Mouse (Mus musculus) midbrain, embryonic 10.5 days (tissue): ENCODE data around the gene Ccl2. TPM values are rescaled to one million over a fixed set of nuclear protein-coding genes. Genes with fewer than 3 reads are reported as not detected.
A peak's percentile ranks its signal among the peaks of the same experiment; 100 is the strongest.

Experiments used
- DNase-seq: peaks from one replicate; pipeline ENCODE4 v3.0.0-alpha.2; 2017; ENCODE audit warnings: low spot score
- H3K27ac ChIP-seq: fragments of 300-500 bp; sonication (generic); replicated peaks from 2 replicates; pipeline ENCODE4 v1.5.1; 2016; ENCODE audit warnings: mild to moderate bottlenecking
- H3K27me3 ChIP-seq: fragments of 300-500 bp; sonication (generic); 2 replicates; pipeline ENCODE4 v1.6.1; 2016; ENCODE audit warnings: low read depth, mild to moderate bottlenecking; ENCODE audit not compliant: poor library complexity, severe bottlenecking
- H3K36me3 ChIP-seq: fragments of 300-500 bp; sonication (generic); 2 replicates; pipeline ENCODE4 v1.6.1; 2016; ENCODE audit warnings: mild to moderate bottlenecking, moderate library complexity
- H3K4me1 ChIP-seq: fragments of 300-500 bp; sonication (generic); 2 replicates; pipeline ENCODE4 v1.6.1; 2016
- H3K4me3 ChIP-seq: fragments of 300-500 bp; sonication (generic); 2 replicates; pipeline ENCODE4 v1.5.1; 2016; ENCODE audit warnings: mild to moderate bottlenecking, moderate library complexity
- H3K9me3 ChIP-seq: fragments of 300-500 bp; sonication (generic); replicated peaks from 2 replicates; pipeline ENCODE4 v1.6.1; 2016; ENCODE audit warnings: mild to moderate bottlenecking
- WGBS: fragments of 180-500 bp; shearing (Covaris S2); methylation state at CpG from one replicate; pipeline ENCODE4 v1.1.7; 2016; 5-methylcytosine and 5-hydroxymethylcytosine counted together
- polyA plus RNA-seq: library from polyadenylated mRNA; unstranded; fragments of >200 nt; fragmentation: Nextera tagmentation; extraction: Ambion mirVana; gene quantifications from 2 replicates; pipeline ENCODE4 v1.2.1, GENCODE M21; 2016

Ccl2 gene
- 0.58 and 0.94 TPM in 2 replicates for polyA plus RNA-seq

DNA sequence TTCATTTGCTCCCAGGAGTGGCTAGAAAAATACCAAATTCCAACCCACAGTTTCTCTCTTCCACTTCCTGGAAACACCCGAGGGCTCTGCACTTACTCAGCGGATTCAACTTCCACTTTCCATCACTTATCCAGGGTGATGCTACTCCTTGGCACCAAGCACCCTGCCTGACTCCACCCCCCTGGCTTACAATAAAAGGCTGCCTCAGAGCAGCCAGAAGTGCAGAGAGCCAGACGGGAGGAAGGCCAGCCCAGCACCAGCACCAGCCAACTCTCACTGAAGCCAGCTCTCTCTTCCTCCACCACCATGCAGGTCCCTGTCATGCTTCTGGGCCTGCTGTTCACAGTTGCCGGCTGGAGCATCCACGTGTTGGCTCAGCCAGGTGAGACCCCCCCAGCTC lies at the start of gene Ccl2:
TSS of gene Ccl2 (plus strand) at position 216 of the 400 bp plus-strand sequence.
- Histone ChIP-seq H3K27ac (no peak within 1 kb of the TSS), H3K27me3 (no peaks in the 10 kb centered on the region), H3K9me3 (no peaks in the 10 kb centered on the region), H3K4me3 (no peak within 1 kb of the TSS), H3K36me3 (no peaks in the 10 kb centered on the region), H3K4me1 (no peaks in the 10 kb centered on the region)
- no peak for DNase-seq
- 49% methylated on average over 5 of the region's 5 CpGs for WGBS

DNA sequence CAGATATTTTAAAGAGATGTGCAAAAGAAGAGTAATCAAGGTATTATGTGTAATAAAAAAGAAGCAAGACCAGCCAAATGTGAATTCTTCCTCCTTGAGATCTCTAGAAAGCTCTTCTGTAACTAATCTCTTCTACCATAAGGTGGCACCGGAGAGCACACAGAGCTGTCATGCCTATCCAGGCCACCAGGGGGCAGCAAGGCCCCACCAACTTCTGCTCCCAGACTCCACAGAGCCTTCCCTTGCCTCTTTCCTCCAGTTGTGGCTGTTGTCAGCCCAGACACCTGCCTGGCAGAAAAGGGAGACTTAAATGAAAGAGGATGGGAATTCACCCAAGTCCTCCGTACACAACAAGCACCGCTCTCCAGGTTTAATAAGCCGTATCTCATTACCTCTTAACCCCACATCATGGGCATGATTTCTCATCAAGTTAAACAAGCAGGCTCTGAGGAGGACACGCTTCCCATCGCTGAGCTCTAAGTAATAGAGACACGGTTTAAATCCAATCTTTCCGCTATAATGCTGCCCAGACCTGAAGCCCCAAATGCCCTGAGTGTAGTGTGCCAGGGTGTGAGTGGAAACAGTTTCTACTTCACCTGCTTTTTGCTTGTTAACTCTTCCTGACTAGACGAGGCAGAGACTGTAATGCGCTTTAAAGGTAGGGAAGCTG lies 39.1 kb upstream of the Ccl2 start:
- peak; percentile 73 for DNase-seq
- no peak overlapping the region for H3K27ac ChIP-seq
- H3K4me1 ChIP-seq, result no peaks in the 10 kb centered on the region
- WGBS, result 71% methylated on average over 10 of the region's 10 CpGs
- no peak overlapping the region for H3K4me3 ChIP-seq
- H3K9me3 ChIP-seq, result no peaks in the 10 kb centered on the region
- no peaks in the 10 kb centered on the region for H3K27me3 ChIP-seq
- no peaks in the 10 kb centered on the region for H3K36me3 ChIP-seq

DNA sequence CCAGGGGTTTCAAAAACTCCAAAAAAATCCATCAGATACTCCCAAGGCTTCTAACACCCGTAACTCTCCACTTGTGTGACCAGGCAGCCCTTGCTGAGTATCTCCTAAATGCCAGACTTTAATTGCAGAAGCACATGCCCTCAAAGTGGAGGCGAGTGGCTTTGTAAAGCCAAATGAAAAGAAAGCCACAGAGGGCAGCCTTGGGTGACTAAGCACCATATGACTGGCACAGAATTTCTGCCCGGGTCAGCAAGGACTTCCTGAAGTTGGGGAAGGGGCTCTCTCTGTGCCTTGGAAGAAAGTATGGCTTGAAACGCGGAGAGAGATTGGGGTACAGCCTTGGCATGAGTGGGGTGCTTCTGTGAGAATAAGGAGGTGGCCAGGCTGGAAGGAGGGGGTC lies 38.3 kb upstream of the Ccl2 start:
- no peak overlapping the region for H3K27ac ChIP-seq
- no peaks in the 10 kb centered on the region for H3K4me1 ChIP-seq
- no peak overlapping the region for H3K4me3 ChIP-seq
- H3K9me3 ChIP-seq, result no peaks in the 10 kb centered on the region
- no peaks in the 10 kb centered on the region for H3K27me3 ChIP-seq
- no peaks in the 10 kb centered on the region for H3K36me3 ChIP-seq
- DNase-seq, result no peak
- 82% methylated on average over 5 of the region's 5 CpGs for WGBS

DNA sequence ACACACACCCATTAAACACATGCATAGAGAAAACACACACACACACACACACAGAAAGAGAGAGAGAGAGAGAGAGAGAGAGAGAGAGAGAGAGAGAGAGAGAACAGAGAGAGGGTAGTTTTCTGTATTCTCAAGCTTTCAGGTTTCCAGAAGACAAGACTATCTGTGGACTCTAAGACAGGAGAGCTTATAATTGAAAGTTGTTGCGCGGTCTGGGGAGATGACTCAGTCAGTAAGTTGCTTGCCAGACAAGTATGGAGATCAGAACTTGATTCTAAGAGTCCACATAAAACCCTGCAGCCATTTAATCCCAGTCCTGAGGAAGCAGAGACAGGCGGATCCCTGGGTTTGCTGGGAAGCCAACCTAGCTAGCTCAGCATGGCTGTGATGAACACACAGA lies 36.7 kb upstream of the Ccl2 start:
- Histone ChIP-seq H3K4me1 (no peaks in the 10 kb centered on the region), H3K9me3 (no peaks in the 10 kb centered on the region), H3K4me3 (no peak overlapping the region), H3K36me3 (no peaks in the 10 kb centered on the region), H3K27me3 (no peaks in the 10 kb centered on the region), H3K27ac (no peak overlapping the region)
- DNase-seq, result no peak
- 87% methylated on average over 3 of the region's 3 CpGs for WGBS

DNA sequence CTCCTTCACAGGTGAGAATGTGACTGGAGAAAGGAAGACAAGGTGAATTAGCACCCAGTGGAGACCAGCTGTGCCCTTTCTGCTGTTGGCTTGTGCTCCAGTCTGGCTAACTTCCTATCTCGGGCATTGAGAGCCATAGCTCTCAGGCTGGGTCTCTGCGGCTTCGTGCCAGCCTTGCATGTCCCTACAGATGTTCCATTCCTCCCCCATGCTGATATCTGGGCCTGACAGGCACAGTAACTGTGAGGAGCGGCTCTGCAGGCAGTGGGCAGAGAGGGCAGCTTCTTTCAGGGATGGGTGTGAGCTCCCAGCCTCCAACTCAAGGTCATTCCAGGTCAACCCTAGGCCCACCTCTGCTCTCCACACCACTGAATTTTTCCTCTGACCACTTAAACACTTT lies 35.9 kb upstream of the Ccl2 start:
- 80% methylated on average over 4 of the region's 4 CpGs for WGBS
- H3K4me3 ChIP-seq, result no peak overlapping the region

DNA sequence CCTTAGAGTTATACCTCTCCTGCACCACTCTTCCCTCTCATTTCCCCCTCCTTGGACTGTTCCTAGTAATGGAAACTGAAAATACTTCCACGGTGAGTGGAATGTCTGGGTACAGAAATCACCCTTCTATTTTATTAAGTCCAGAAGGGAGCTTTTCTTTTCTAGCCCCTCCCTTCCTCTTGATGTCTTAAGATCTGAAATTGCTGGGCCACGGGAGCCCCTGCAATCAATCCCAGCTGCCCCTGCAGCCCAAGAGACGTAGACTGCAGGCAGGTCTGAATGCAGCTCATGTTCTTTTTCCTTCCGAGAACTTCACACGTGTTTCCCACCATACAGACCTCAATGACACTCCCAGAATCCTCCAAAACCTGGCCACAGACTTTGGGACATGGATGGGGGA lies 34.8 kb upstream of the Ccl2 start:
- DNase-seq, result no peak
- 72% methylated on average over 5 of the region's 5 CpGs for WGBS
- Histone ChIP-seq H3K27ac (no peak overlapping the region), H3K9me3 (no peaks in the 10 kb centered on the region), H3K4me1 (no peaks in the 10 kb centered on the region), H3K27me3 (no peaks in the 10 kb centered on the region), H3K36me3 (no peaks in the 10 kb centered on the region), H3K4me3 (no peak overlapping the region)

More for the DNA sequence above, 35.9 kb upstream of the Ccl2 start:
- no peaks in the 10 kb centered on the region for H3K27me3 ChIP-seq
- H3K4me1 ChIP-seq, result no peaks in the 10 kb centered on the region
- no peaks in the 10 kb centered on the region for H3K9me3 ChIP-seq
- H3K36me3 ChIP-seq, result no peaks in the 10 kb centered on the region
- DNase-seq, result no peak
- no peak overlapping the region for H3K27ac ChIP-seq

DNA sequence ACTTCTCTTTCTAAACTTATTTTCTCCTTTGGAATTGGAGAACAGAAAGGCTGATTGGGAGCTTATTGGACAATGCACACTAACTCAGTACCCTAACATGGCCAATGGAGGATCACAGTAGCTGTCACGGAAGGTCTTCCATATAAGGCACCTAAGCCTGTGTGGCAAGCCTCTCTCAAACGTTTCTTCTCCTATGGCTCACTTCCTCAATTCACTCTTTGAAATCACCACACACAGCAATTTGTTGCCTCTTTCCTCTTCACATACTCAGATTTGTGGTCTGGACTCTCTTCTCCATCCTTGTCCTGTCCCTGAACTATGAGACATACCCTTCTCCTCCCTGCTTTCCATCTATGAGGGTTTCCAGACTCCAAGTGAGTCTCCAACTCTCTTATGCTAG lies 30.6 kb upstream of the Ccl2 start:
- DNase-seq, result no peak
- Histone ChIP-seq H3K27ac (no peak overlapping the region), H3K36me3 (no peaks in the 10 kb centered on the region), H3K4me3 (no peak overlapping the region), H3K4me1 (peaks cover 4% of the 10 kb centered on the region; the same call in 1 of the 2 replicates), H3K9me3 (no peaks in the 10 kb centered on the region), H3K27me3 (no peaks in the 10 kb centered on the region)
- WGBS, result 70% methylated on average over 2 of the region's 2 CpGs

DNA sequence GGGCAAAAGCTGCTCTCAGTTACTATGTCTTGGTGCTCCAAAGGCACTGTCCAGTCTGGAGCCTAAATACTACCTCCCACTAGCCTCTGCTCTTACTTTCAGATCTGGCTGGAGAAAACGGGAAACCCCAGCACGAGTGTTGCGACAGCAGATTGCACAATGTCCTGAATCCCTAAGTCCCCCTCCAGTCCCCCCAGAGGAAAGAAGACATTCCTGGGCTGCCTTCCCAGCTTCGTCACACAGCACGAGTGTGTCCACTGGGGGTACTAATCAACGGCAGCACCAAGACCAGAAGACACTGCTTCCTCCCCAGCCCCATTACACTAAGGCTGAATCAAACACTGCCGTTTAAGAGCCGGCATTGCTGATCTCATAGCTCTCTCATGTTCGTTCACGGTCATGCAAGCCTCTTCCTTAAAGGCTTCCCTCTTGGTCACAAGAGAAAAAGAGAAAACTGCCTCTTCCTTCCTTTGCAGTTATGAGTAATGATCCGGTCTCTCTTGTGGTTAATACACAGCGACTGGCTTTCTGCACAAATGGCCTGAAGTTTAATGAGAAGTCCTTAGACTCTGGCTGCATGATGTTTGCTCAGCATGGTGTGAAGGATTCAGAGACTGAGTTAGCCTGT lies 28.5 kb upstream of the Ccl2 start:
- no peak overlapping the region for H3K4me3 ChIP-seq
- no peaks in the 10 kb centered on the region for H3K27me3 ChIP-seq
- peaks cover 7% of the 10 kb centered on the region; the same call in 1 of the 2 replicates for H3K4me1 ChIP-seq
- no peaks in the 10 kb centered on the region for H3K36me3 ChIP-seq
- 76% methylated on average over 12 of the region's 12 CpGs for WGBS
- no peaks in the 10 kb centered on the region for H3K9me3 ChIP-seq
- H3K27ac ChIP-seq, result no peak overlapping the region
- DNase-seq, result no peak

DNA sequence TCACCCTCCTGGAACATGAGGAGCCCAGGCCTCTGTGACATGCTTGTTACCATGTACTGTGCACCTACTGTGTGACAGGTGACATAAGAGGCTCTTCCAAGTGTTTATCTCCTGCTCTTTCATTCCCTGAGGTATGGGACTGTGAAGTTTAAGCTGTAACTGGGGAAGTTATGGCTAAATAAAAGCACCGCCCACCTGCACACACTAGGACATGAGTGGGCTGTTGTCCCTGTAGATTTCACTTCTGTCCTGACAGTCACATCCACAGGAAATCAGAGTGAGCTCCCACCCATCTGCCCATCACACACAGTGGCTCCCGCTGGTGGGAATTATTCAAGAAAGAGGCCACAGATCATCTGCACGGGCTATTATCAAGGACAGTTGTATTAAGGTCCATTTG lies 25.3 kb upstream of the Ccl2 start:
- Histone ChIP-seq H3K27me3 (no peaks in the 10 kb centered on the region), H3K27ac (no peak overlapping the region), H3K9me3 (no peaks in the 10 kb centered on the region), H3K4me3 (no peak overlapping the region), H3K36me3 (no peaks in the 10 kb centered on the region), H3K4me1 (peaks cover 7% of the 10 kb centered on the region; the same call in 1 of the 2 replicates)
- no peak for DNase-seq
- WGBS, result 89% methylated on average over 3 of the region's 3 CpGs

DNA sequence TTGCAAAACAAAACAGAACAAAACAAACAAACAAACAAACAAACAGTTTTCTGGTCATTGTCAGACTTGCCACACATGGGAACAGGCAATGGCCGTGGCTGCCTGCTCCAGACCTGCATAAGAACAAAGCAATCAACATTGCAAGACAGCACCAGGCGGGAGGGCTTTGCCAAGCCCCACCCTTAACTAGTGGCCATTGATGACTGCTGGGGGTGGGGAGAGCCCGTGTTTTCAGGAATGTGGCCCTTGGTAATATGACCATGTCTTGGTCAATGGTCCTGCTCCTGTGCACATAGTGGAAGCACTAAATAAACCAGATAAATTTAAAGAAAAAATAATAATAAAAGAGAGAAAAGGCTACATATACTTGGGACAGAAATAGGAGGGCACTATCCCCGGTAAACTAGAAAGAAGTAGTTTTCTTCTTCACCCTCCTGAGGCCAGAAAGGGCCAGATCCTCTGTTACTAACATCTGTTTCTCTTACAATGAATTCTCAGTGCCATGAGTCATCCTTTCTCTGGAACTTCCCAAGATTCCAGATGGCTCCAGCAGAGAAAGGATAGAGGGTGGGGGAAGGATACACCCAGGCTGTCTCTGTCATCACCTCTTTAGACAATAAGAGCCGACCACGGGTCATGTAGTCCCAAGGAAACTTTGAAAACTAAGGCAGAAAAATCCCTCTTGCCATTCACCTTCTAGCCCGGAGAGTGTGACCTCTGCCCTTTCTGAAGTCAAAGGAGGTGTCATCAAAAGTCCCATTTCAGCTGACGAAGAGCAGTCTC lies 23.8 kb upstream of the Ccl2 start:
- H3K27me3 ChIP-seq, result no peaks in the 10 kb centered on the region
- no peaks in the 10 kb centered on the region for H3K36me3 ChIP-seq
- peaks cover 7% of the 10 kb centered on the region; the same call in 1 of the 2 replicates for H3K4me1 ChIP-seq
- no peak overlapping the region for H3K27ac ChIP-seq
- H3K4me3 ChIP-seq, result no peak overlapping the region
- no peaks in the 10 kb centered on the region for H3K9me3 ChIP-seq
- WGBS, result 74% methylated on average over 8 of the region's 8 CpGs
- DNase-seq, result no peak

DNA sequence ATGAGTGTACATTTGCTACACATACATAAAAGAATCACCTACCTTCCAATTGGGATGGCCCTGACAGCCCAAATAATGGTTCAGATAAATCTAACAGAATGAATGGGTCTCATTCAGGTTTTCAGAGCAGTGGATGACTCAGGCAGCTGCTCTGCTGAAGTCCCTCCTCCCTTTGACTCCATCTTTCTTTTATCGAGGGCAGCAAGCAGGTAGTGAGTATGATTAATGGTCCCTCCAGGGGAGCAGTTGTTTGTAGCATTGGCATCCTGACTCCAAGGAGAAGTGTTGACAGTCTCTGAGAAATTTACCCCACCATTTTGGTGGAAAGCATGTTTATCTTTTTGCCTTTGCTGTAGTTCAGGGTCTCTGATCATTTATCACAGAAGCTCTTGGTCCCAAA lies 21.6 kb upstream of the Ccl2 start:
- 0 out of 2 replicates have a peak, but pooled peaks cover 3% of the 10 kb centered on the region for H3K4me1 ChIP-seq
- H3K36me3 ChIP-seq, result no peaks in the 10 kb centered on the region
- 89% methylated on average over 1 of the region's 1 CpGs for WGBS
- H3K9me3 ChIP-seq, result no peaks in the 10 kb centered on the region
- H3K27ac ChIP-seq, result no peak overlapping the region
- H3K4me3 ChIP-seq, result no peak overlapping the region
- no peaks in the 10 kb centered on the region for H3K27me3 ChIP-seq
- no peak for DNase-seq

DNA sequence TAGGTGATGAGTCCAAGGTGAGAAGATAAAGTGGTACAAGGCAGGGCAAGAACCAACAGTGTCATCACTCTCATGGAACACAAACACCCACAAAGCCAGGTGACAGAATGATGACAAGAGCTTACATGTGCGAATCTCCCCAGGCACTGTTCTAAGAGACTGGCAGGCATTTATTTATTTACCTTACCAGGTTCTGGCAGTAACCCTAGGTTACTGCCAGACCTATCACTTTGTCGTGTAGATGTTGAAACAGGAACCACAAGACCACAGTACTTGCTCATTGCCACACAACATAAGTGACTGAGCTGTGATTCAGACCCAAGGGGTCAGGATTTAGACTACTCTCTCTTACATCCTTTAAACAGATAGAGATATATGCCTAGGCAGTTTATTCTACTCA lies 20.3 kb upstream of the Ccl2 start:
- DNase-seq, result no peak
- Histone ChIP-seq H3K36me3 (no peaks in the 10 kb centered on the region), H3K9me3 (no peaks in the 10 kb centered on the region), H3K27me3 (no peaks in the 10 kb centered on the region), H3K4me1 (0 out of 2 replicates have a peak, but pooled peaks cover 3% of the 10 kb centered on the region), H3K27ac (no peak overlapping the region), H3K4me3 (no peak overlapping the region)
- WGBS, result 80% methylated on average over 2 of the region's 2 CpGs
